Mouse (Mus musculus) intestine, postnatal 0 days (tissue): ENCODE data around the gene Rab11a. TPM values are rescaled to one million over a fixed set of nuclear protein-coding genes. Genes with fewer than 3 reads are reported as not detected.

Source experiments
- ATAC-seq: fragments of 200-750 bp; cut with Nextera tagmentation; 2 replicates; pipeline ENCODE4 v1.8.0; 2017; ENCODE audit warnings: mild to moderate bottlenecking, moderate TSS enrichment, moderate library complexity
- H3K27ac ChIP-seq: fragments of 300-500 bp; sonication (generic); 2 replicates; pipeline ENCODE4 v1.5.1; 2014; ENCODE audit warnings: mild to moderate bottlenecking, low read depth, low read length, moderate library complexity
- H3K27me3 ChIP-seq: fragments of 300-500 bp; sonication (generic); replicated peaks from 2 replicates; pipeline ENCODE4 v1.6.1; 2014; ENCODE audit warnings: low read length, mixed read lengths; ENCODE audit not compliant: control insufficient read depth, insufficient read depth
- H3K36me3 ChIP-seq: fragments of 300-500 bp; sonication (generic); 2 replicates; pipeline ENCODE4 v1.6.1; 2014; ENCODE audit warnings: mild to moderate bottlenecking, moderate library complexity; ENCODE audit not compliant: control insufficient read depth, insufficient read depth
- H3K4me1 ChIP-seq: fragments of 300-500 bp; sonication (generic); replicated peaks from 2 replicates; pipeline ENCODE4 v1.6.1; 2014; ENCODE audit warnings: antibody characterized with exemption, low read length, mixed read lengths; ENCODE audit not compliant: control insufficient read depth, insufficient read depth
- H3K4me2 ChIP-seq: fragments of 300-500 bp; sonication (generic); replicated peaks from 2 replicates; pipeline ENCODE4 v1.6.1; 2014; ENCODE audit warnings: low read depth, mild to moderate bottlenecking, moderate library complexity
- H3K4me3 ChIP-seq: fragments of 300-500 bp; sonication (generic); 2 replicates; pipeline ENCODE4 v1.5.1; 2014; ENCODE audit warnings: low read depth, low read length
- H3K9ac ChIP-seq: fragments of 300-500 bp; sonication (generic); 2 replicates; pipeline ENCODE4 v1.6.1; 2014; ENCODE audit warnings: mild to moderate bottlenecking, low read depth, low read length
- H3K9me3 ChIP-seq: fragments of 300-500 bp; sonication (generic); 2 replicates; pipeline ENCODE4 v1.6.1; 2016; ENCODE audit warnings: mixed run types; ENCODE audit not compliant: control insufficient read depth
- CTCF ChIP-seq: sonication (generic); IDR thresholded peaks from 2 replicates; pipeline ENCODE4 v1.5.1; 2016; ENCODE audit warnings: low read depth, mild to moderate bottlenecking, control low read depth, antibody characterized with exemption, moderate library complexity
- WGBS: fragments of 180-500 bp; shearing (Covaris S2); extraction: QIAGEN DNeasy Blood & Tissue Kit; methylation state at CpG from one replicate; pipeline ENCODE4 v1.1.7; 2014; 5-methylcytosine and 5-hydroxymethylcytosine counted together
- polyA plus RNA-seq: library from polyadenylated mRNA; unstranded; fragments of >200 nt; fragmentation: Nextera tagmentation; extraction: Ambion mirVana; gene quantifications from 2 replicates; pipeline ENCODE4 v1.2.1, GENCODE M21; 2015

The Rab11a gene
- polyA plus RNA-seq, 1 experiment from 2014 or later: 1,986 TPM

- H3K4me2 ChIP-seq: no peak overlapping the region
- TF ChIP-seq CTCF: no peak
- H3K9me3 ChIP-seq: no peaks in the 10 kb centered on the region
- H3K36me3 ChIP-seq: no peaks in the 10 kb centered on the region
- ATAC-seq: no peak
- no peaks in the 10 kb centered on the region for H3K4me1 ChIP-seq
- H3K4me3 ChIP-seq: no peak overlapping the region
- 84% methylated on average over 4 of the region's 4 CpGs for WGBS
- H3K27ac ChIP-seq: no peak overlapping the region
- H3K27me3 ChIP-seq: no peaks in the 10 kb centered on the region
- no peak overlapping the region for H3K9ac ChIP-seq
These were observed 40.0 kb upstream of the Rab11a start for GRCm38 (mm10) chr9:64777441-64777987.

- H3K4me2 ChIP-seq: no peak overlapping the region
- no peaks in the 10 kb centered on the region for H3K9me3 ChIP-seq
- no peaks in the 10 kb centered on the region for H3K4me1 ChIP-seq
- H3K9ac ChIP-seq: no peak overlapping the region
- WGBS: 74% methylated on average over 4 of the region's 4 CpGs
- H3K27ac ChIP-seq: no peak overlapping the region
- ATAC-seq: no peak
- no peak overlapping the region for H3K4me3 ChIP-seq
- H3K27me3 ChIP-seq: no peaks in the 10 kb centered on the region
- H3K36me3 ChIP-seq: no peaks in the 10 kb centered on the region
- no peak for TF ChIP-seq CTCF
These were observed 37.9 kb upstream of the Rab11a start for GRCm38 (mm10) chr9:64775491-64775890.

- Histone ChIP-seq H3K9ac (no peak overlapping the region), H3K9me3 (no peaks in the 10 kb centered on the region), H3K4me1 (no peaks in the 10 kb centered on the region), H3K27me3 (no peaks in the 10 kb centered on the region), H3K27ac (no peak overlapping the region), H3K36me3 (no peaks in the 10 kb centered on the region), H3K4me2 (no peak overlapping the region), H3K4me3 (no peak overlapping the region)
- no peak for ATAC-seq
- TF ChIP-seq CTCF: no peak
- WGBS: 72% methylated on average over 2 of the region's 2 CpGs
These were observed 37.3 kb upstream of the Rab11a start for GRCm38 (mm10) chr9:64774883-64775282.

GRCm38 (mm10) chr9:64774411-64774811 lies 36.9 kb upstream of the Rab11a start:
- ATAC-seq: 0 out of 2 replicates have a peak, but pooled peaks have one; percentile 16

GRCm38 (mm10) chr9:64773936-64774335 lies 36.4 kb upstream of the Rab11a start:
- Histone ChIP-seq H3K36me3 (no peaks in the 10 kb centered on the region), H3K9me3 (no peaks in the 10 kb centered on the region), H3K4me3 (no peak overlapping the region), H3K9ac (no peak overlapping the region), H3K27me3 (no peaks in the 10 kb centered on the region), H3K4me2 (no peak overlapping the region), H3K4me1 (no peaks in the 10 kb centered on the region), H3K27ac (no peak overlapping the region)
- no peak for ATAC-seq
- peak; percentile 60 for TF ChIP-seq CTCF
- 59% methylated on average over 4 of the region's 4 CpGs for WGBS

More at GRCm38 (mm10) chr9:64774411-64774811, 36.9 kb upstream of the Rab11a start:
- no peak for TF ChIP-seq CTCF
- no peak overlapping the region for H3K27ac ChIP-seq
- WGBS: 24% methylated on average over 5 of the region's 5 CpGs
- no peaks in the 10 kb centered on the region for H3K4me1 ChIP-seq
- H3K36me3 ChIP-seq: no peaks in the 10 kb centered on the region
- no peak overlapping the region for H3K9ac ChIP-seq
- no peak overlapping the region for H3K4me2 ChIP-seq
- no peaks in the 10 kb centered on the region for H3K27me3 ChIP-seq
- H3K4me3 ChIP-seq: no peak overlapping the region
- no peaks in the 10 kb centered on the region for H3K9me3 ChIP-seq

- H3K9ac ChIP-seq: no peak overlapping the region
- no peak overlapping the region for H3K4me3 ChIP-seq
- no peak overlapping the region for H3K27ac ChIP-seq
- no peak for ATAC-seq
- no peaks in the 10 kb centered on the region for H3K36me3 ChIP-seq
- H3K4me2 ChIP-seq: no peak overlapping the region
- H3K27me3 ChIP-seq: no peaks in the 10 kb centered on the region
- 78% methylated on average over 8 of the region's 8 CpGs for WGBS
- no peak for TF ChIP-seq CTCF
- H3K9me3 ChIP-seq: no peaks in the 10 kb centered on the region
- no peaks in the 10 kb centered on the region for H3K4me1 ChIP-seq
These were observed 35.7 kb upstream of the Rab11a start for GRCm38 (mm10) chr9:64773254-64773653.

- no peaks in the 10 kb centered on the region for H3K27me3 ChIP-seq
- no peak overlapping the region for H3K4me3 ChIP-seq
- no peak overlapping the region for H3K27ac ChIP-seq
- TF ChIP-seq CTCF: no peak
- WGBS: 59% methylated on average over 5 of the region's 5 CpGs
- no peak overlapping the region for H3K9ac ChIP-seq
- no peak for ATAC-seq
- H3K9me3 ChIP-seq: no peaks in the 10 kb centered on the region
- H3K4me2 ChIP-seq: no peak overlapping the region
- H3K36me3 ChIP-seq: no peaks in the 10 kb centered on the region
- no peaks in the 10 kb centered on the region for H3K4me1 ChIP-seq
These were observed 33.7 kb upstream of the Rab11a start for GRCm38 (mm10) chr9:64771236-64771635.
